Mouse (Mus musculus) adrenal gland, postnatal 14 days (tissue): ENCODE results near the gene Rora. TPM values are rescaled to one million over a fixed set of nuclear protein-coding genes. Genes with fewer than 3 reads are reported as not detected.

ENCODE experiments used
- DNase-seq: peaks from one replicate; pipeline ENCODE4 v3.0.0; 2021; ENCODE audit warnings: mixed read lengths
- total RNA-seq: library from RNA; stranded (reverse); gene quantifications from 2 replicates; pipeline ENCODE4 v1.2.3, GENCODE M21; 2021

Rora gene
- total RNA-seq, 1 experiment from 2014 or later, result 56.5 TPM

DNA sequence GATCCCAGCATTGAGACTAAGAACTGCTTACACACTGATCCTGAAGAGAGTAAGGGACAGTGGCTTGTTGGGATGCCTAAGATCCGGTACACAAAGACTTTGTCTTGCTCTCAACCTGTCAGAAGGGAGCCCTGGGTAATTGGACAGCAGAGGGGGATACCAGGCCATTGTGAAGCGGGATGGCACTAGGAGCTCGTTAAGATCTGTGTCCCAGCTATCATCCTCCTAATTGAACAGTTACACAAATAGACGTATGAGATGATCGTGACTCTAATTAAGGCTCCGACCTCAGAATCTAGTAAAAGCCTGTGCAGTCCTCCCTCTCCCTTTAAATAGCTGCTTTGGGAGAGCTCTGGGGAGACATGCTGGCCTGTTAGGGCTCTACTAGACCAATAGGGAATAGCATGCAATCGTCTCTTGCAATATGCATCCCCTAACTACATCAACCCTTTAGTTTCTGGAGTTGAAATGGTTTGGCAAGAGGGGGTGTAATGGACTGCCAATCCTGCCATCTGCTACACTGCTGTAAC is 359.7 kb downstream of the Rora start:
- DNase-seq, result no peak

DNA sequence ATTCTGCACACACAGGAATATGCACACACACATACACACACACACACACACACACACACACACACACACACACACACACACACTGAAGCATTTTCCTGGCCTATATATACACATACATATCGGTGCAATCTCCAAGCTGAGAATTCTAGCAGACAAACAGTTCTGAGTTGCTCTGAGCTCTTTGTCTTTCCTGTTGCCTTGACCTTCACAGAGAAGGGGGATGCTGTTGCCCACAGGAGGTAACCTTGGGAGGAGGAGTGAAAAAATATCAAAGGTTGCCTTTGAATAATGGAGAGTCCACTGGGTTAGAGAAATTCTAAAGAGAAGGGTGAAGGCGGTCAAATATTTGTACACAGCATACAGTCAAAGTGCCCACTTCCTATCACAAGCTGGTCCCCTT is 360.6 kb downstream of the Rora start:
- DNase-seq, result peak; percentile 37

DNA sequence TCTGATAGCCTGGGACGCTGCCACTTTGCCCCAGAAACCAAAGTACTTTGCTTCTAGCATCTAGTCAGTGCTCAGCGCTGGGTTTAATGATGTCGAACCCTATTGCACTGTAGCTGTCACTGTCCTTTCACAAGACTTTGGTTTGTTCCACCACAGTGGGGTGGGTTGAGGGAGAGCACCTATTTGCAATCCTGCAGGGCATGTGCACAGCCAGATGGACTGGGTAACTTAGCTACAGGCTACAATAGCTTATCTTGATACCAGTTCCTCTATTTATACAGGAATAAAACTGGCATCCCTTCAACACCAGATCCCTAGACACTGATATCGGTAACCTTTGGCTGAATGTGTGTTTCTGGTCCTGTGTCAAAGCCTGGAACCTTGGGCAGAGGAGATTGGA is 366.8 kb downstream of the Rora start:
- DNase-seq, result no peak

DNA sequence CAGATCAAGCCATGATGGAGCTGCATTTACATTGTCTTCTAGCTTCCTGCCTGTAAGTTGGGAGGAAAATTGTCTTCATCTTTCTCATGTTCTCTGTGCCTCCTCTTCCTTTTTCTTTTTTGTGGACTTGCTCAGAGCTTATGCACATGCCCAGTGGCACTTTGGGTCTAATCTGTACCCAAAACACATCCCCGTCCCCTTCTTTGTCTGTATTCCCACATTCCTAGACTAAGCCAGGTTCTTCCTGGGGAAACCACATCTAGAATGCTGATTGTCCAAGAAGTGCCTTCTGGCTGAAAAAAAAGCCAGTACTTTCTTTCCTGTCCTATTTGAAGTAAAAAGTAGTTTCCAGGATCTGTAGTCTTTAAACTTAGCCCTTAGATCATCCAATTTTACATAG is 367.9 kb downstream of the Rora start:
- DNase-seq, result no peak

DNA sequence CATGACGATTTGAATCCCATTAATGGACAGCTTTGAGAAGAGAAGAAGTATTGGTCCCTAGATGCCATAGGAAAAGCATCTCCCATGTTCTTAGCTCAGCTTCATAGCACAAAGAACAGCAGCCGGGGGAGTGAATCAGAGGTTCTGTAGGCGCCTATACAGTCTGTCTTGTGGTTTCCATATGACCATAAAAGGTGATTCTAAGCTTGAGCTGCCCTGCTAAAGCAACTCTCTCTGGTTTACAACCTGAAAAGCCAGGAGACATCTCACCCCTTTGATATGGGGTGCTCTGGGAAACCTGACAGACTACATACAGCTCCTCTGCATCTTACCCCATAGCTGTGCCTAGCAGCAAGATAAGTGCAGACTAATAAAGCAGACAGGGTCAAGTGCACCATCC is 369.7 kb downstream of the Rora start:
- no peak for DNase-seq

DNA sequence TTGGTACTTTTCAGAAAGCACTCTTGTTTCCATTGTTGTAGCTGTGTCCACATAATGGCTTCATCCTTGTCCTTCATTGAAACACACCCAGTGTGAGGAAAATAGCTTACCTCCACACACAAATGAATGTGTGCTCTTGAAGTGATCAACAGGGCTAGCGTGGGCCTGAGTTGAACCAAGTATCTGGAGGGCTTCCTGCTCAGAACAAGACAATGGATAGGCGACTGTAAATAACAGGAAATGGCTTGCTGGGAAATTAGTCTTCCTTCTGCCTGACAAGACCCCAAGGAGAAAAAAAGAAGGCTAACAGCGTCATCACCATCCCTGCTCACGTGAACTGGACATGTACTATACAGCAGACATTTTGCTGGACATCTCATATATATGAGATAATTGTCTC is 374.6 kb downstream of the Rora start:
- no peak for DNase-seq

DNA sequence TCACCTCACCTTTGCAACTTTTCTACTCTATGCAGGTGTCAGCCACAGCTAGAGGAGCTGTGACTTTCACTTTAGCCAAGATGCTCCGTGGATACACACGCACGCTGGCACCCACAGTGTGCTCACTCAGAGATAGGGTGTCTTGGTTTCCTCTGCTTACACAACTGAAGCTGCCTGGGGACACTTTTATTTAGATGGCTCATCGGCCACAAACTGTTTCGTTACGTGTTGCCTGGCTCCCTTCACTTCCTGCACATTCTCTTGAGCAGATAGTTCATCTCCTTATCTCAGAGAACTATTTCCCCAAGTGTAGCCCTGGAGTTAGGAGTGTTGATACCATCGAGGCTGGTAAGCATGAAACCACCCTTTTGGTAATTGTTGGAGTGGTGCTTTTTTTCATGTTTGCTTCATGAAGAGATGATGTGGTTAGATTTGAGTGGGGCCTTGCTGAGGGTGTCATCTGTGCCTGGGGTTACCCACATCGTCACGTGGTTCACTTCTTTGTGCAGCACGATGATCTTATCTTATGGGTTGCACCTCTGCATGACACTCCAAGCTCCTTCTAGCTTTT is 380.8 kb downstream of the Rora start:
- DNase-seq, result no peak

DNA sequence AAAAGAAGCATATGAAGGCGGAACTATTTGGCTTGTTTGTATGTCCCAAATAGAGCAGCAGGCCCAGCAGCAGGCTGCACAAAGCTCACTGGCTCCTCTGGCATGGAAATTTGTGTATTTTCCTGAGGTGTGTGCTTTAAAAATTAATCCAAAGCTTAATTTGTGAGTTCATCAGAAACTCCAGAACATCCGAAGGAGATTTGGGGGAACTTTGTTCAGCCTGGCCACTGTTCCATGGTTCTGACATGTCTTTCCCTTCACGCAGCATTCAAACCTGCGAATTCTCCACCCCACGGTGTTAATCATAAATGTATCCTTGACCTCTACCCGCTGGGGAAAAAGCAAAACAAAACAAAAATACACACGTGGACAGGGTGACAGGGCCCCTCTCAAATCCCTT is 381.9 kb downstream of the Rora start:
- no peak for DNase-seq

DNA sequence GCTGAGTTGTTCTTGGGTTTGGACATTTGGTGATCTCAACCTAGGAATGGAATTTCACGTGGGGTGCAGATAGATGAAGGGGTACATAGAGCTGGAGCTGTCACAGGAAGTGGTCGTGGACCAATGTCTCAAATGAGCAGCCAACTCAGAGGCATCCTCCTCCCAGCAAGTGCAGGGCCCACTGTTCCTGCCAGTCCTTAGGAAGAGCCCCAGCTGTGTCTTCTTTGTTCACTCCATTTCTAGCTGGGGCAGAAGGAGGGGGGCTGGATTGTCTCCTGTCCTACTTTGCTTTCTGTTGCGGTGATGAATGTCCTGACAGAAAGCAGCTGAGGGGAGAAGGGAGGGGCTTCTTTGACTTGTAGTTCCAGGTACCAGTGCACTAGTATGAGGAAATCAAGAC is 382.7 kb downstream of the Rora start:
- DNase-seq, result no peak

DNA sequence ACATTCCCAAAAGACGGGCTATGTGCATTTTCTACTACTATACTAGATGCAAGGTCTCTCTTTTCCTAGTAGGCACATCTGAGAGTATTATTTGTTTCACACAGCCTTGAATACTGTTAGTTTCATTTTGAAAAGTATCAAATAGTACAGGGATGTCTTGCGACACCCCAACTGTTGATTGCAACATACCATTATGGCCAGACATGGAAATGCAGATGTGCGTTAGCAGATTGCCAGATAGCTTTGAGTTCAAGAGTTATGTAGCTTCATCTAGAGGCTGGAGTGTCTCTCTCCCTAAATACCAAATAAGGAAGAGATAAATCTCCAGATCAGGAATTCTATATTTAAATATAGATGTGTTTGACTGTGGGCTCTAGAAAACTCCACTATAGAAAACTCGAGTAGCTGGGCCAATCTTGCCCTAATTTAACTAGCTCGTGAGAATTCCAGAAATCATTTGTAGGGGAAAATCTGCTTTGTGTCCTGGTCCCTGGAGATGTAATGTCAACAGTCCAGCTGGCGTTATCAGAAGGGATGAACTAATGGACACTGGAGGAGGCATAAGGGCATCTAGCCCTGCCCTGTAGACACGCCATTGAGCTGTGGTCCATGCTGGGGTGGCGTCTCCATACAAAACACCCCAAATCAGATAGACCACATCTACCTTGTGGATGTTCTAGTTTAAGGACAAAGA is 390.5 kb downstream of the Rora start:
- DNase-seq, result peak; percentile 46

DNA sequence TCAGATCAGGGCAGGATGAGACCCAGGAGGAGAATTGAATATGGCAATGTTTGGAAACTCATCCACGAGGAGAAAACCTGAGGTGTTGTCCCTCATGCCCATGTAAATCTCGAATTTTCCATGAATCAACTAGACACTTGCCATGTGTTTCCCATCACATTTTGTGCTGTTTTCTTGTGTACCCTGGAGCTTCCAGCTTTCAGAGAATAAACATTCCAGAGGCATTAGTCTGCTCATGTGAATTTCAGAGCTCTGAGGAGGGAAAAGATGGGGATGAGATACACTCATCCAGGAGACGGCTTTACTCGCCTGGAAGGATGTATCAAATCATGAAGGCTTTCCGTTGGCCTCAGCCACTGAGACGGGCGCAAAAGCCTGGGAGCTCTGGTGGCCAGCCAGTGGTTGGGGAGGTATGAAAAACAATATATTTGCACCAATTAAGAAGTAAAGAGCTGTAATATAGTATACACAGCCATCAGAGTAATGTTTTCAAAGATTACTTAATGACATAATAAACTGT is 391.1 kb downstream of the Rora start:
- no peak for DNase-seq

DNA sequence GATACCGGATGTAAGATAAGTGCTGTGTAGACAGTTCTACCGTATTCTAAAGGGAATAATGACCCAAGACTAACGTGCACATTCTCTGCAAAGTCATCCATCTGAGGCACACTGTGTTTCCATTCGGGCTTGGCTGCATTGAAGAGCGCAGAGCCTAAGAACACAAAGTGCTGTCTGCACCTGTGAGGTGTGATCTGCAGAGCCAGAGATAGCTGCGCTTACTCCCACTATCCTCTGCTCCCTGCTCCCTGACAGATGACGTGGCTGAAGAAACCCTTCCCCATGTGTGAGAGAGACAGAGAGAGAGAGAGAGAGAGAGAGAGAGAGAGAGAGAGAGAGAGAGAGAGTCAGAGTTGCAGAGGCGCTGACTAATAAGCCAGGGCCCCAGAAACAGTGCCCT is 392.3 kb downstream of the Rora start:
- DNase-seq, result no peak

DNA sequence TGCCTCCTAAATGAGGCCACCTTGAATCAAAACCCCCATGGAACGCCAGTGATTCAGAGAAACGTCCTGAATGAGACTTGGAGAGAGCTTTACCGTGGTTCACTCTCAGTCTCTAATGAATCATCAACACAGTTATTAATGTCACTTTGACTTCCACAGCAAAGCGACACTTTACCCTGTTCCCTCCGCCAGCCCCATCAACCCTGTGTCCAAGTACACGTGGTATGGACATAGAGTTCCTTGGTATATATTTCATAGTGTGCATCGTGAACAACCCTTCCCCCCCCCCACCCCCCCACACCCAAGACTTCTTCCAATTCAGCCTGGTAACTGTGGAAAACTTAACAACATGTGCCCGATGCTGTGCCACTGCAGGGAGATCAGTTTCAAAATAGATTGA is 397.3 kb downstream of the Rora start:
- no peak for DNase-seq

DNA sequence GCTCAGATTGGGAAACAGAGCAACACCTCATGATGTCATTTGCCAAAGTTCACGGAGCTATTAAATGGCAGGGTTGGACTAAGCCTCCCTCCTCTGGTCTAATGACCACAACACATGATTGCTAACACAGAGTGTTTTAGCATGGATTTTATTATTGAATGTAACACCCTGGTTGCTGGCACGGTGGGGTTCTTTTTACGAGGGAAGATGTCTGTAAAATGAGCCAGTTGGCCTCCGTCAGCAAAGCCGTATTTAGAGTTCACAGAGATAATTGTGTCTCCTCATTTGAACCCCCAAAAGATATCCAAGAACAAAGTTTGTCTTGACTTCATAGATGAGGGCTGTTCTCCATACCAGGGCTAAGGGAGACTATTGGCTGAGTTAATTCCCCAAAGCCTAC is 398.3 kb downstream of the Rora start:
- DNase-seq, result no peak

DNA sequence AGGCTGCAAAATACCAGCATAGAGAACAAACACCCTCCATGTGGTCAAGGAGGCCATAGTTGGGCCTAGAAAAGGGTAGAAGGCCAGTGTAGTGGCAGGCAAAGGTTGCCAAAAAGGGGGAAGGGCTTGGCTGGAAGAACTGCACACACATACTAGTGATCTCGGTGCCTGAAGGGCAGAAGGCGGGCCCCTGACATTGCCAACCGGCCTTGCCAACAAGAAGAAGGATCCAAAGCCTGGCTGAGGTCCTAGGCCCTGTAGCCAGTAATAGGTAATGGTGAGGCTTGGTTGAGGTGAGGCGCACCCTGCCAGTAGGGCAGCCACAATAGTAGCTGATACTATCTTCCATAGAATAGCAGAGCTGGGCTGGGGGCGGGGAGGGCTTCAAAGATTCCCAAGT is 401.7 kb downstream of the Rora start:
- peak; percentile 79 for DNase-seq

DNA sequence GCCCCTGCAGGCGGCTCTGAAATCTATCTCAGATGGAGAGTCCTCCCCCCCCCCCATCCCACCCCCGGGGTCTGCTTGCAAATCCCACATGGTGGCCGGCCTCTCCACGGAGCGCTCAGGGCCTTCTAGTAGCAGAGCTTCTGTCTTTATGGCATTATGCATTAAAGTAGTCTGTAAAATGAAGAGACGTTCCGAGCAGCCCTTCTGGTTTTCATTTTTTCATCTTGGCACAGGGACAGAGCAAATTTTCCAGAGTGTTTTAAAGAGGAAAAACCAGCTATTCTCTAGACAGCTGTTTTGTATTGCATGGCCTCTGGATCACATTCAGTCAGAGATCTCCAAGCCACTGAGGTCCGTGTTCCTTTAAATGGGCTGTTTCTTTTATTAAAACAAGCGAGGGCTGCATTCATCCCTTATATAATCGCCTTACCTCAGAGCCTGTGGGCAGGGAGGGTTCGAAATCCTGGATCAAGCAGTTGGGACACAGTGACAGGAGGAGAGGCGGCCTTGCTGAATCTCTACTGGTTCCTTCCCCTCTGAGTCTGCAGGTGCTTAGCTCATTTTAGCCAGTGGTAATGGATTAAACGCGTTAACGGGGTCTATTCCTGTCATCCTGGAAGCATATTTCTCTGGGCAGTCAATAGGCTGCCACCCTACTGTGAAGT is 417.7 kb downstream of the Rora start:
- DNase-seq, result no peak

DNA sequence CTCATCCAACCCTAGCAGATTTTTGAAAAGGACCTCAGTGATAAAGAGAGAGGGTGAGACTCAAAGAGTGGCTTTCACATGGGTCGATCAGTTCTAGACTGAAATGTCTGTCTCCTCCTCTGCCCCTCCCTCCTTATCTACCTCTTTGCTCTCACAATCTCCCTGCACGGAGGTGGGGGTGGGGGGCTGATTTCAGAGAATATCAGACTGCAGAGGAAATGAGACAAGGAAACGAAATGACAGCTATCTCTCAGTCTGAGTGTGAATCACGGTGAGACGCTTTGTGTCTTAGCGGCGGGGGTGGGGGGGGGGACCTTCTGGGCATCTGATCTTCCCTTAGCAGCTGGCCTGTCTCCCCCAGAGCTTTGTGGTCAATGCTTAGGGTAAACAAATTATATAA is 419.7 kb downstream of the Rora start:
- no peak for DNase-seq

DNA sequence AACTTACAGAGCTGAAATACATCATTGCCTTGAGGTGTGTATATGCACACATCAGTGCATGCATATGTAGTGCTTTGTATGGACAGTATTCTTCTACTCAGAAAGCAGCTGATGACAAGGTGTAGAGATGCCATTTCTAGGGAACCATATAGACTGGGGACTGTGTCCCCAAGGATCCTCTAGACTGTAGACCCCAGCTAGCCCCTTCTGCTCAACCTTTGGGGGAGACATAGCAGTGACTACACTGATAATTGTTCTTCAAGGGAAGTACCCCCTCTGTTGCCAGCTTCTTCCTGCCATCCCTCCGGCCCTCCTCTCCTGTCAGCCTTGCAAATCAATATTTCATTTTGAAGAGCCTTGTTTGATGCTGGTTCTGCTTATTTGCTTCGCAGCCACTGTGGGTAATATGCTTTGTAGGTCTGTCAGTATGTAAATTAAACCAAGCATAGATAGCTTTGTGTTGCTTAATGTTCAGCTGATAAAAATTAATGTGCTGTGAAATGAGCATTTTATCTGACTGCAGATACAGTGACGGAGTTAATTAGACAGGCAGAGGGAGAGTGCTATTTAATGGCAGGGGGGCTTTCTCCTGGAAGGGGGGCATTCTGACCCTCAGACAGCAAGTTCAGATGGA is 430.6 kb downstream of the Rora start:
- no peak for DNase-seq

DNA sequence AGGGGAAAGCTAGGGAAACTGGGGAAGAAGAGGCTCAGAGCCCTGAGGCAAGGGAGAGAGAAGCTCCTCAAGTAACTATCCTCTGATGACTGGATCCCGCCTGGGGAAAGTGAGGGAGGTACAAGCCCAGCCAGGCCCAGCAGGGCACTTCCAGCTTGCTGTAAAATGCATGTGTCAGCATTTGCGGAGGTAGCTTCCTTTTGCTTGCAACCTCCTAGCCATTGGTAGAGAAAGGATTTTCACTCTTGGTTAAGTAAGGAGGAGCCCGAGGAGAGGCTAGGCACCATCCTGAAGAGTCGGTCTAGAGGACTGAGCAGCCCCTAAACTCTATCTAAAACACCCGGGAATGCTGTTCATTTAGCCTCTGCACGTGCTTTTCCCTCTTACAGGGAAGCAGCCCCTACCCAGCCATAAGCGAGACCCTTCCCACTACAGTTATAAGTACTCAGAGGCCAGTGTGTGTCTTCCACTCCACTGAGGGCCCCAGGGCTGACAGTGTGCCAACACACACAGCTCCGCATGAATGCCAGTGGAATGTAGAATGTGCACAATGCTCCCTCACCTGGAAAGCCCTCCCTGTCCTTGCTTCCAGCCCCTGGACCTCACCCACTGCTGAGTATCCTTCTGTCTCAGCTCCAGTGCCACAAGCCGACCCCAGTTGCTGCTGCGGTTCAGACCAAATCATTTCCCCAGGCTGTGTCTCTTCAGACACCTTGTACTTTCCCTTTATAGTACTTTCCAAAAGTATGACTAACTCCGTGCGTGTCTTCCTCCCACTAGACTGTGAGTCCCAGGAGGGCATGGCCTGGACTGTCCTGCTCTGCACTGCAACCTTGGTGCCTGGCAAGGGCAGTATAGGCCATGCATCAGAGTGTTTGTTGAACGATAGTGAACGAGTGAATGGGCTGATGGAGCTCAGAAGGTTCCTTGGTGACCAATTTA is 431.4 kb downstream of the Rora start:
- peak; percentile 66 for DNase-seq

DNA sequence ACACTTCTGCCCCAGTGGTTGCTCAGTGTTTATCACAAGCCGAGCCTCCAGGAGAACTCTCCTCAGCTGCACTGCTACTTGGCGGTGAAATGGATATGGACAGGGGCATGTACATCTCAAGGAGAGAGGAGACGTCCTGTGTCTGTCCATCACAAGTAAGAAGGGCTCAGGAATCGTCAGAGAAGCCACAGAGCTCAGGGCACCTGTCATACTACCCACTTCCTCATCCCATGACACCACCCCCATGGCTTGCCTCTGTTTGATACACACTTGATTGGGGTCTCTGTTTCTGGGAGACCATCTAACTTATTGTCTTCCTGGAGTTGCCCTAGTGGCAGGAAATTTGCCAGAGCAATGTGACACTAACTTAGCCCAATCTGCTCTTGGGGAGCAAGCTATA is 433.3 kb downstream of the Rora start:
- no peak for DNase-seq

DNA sequence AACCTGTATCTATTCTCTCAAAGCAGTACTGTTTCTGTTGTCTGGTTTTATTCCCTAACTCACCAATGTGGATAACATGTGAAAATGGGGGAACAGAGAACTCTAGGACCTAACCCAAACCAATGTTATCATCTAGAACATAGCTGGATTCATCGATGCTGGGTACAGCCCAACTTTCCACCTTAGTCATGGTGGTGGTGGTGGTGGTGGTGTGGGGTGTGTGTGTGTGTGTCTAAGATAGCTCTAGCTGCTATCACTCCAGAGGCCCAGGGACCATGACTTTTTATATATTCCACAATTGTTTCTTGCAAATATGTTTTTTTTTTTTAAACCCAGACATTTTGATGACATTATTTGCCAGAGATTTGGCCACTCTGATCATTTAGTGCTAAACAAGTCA is 433.7 kb downstream of the Rora start:
- no peak for DNase-seq

DNA sequence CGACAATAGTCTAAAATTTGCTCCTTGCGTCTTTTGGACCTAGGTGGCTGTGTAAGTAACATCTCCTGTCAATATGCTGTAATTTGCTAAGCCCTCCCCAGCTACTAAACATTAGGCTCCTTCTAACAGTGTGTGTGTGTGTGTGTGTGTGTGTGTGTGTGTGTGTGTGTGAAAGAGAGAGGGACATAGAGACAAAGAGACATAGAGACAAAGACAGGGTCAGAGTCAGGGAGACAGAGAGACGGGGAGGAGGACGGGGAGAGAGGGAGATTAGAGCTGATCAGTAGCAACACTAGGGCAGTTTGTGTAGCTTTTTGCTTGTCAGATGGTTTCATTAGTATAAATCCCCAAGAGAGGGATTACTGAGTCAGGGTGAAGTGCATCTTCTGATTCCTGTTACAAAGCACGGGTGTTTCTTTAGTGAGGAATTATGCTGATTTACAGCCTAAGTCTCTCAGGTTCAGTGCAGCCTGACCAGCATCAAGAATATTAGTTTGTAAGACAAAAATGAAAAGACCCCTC is 437.2 kb downstream of the Rora start:
- no peak for DNase-seq
